In the genomic region with DNA sequence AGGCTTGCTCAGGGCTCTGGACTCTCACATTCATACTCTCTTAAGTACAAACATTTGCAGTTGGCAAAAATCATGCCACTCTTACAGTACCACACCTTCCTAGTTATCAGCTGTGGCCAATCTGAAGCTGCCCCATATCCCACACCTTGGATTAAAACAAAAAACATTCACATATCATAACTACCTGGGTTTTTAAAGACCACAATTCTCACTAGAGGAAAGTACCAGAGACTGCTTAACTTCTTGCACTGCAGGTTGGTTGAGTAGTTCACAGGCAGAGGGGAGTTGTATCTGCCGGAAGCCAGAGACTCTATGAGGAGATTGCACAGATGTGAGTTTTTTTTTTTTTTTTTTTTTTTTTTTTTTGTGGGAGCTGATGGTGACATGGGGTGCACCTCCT, we compare ENCODE assay signal across 15 mouse cellular contexts. TPM values are rescaled to one million over a fixed set of nuclear protein-coding genes. Genes with fewer than 3 reads are reported as not detected.
"Had no signal": no experiment of that assay in that cellular context is flagged by ENCODE, and none has a peak within 500 bp of the region (broad histone marks: within the 10 kb centered on the region; RNA-seq: fewer than 3 reads in every experiment).

No protein-coding gene starts in this region.

- ATAC-seq: intestine, postnatal 0 days; liver, postnatal 0 days had no signal

- H3K36me3 ChIP-seq: limb, embryonic 12.5 days; liver, embryonic 13.5 days; midbrain, embryonic 12.5 days; neural tube, embryonic 15.5 days had no signal

- H3K4me3 ChIP-seq: limb, embryonic 12.5 days; liver, embryonic 13.5 days; midbrain, embryonic 12.5 days; neural tube, embryonic 15.5 days had no signal

- H3K27ac ChIP-seq: limb, embryonic 12.5 days; liver, embryonic 13.5 days; midbrain, embryonic 12.5 days; neural tube, embryonic 15.5 days had no signal

- H3K4me1 ChIP-seq: limb, embryonic 12.5 days; liver, embryonic 13.5 days; midbrain, embryonic 12.5 days; neural tube, embryonic 15.5 days had no signal

- DNase-seq: kidney, adult 8-10 months; kidney, postnatal 25 days; layer of hippocampus, adult 9-11 months; layer of hippocampus, postnatal 36 days; liver; liver, embryonic 13.5 days; liver, postnatal 0 days; right cerebral cortex, adult 18-20 months; right cerebral cortex, postnatal 25 days had no signal

- H3K27me3 ChIP-seq: limb, embryonic 12.5 days; liver, embryonic 13.5 days; midbrain, embryonic 12.5 days; neural tube, embryonic 15.5 days had no signal

RNA-seq across cellular contexts. Expression of gene Ms4a4c, which starts 9.5 kb away (rescaled TPM):
- polyA plus RNA-seq: limb, embryonic 12.5 days; midbrain, postnatal 0 days had no signal

RNA-seq across cellular contexts. Expression of gene Ms4a4b, which starts 29.3 kb away (rescaled TPM):
- polyA plus RNA-seq: limb, embryonic 12.5 days; midbrain, embryonic 12.5 days; midbrain, postnatal 0 days; neural tube, embryonic 11.5 days; neural tube, embryonic 15.5 days had no signal
